Mouse (Mus musculus) forebrain, postnatal 0 days (tissue): ENCODE data around the gene Btbd9. TPM values are rescaled to one million over a fixed set of nuclear protein-coding genes. Genes with fewer than 3 reads are reported as not detected.

Source experiments
- ATAC-seq: fragments of 200-750 bp; cut with Nextera tagmentation; 2 replicates; pipeline ENCODE4 v1.8.0; 2017; ENCODE audit warnings: mild to moderate bottlenecking, moderate library complexity
- DNase-seq: peaks from one replicate; pipeline ENCODE4 v3.0.0-alpha.2; 2015
- H3K27ac ChIP-seq: fragments of 300-500 bp; sonication (generic); 2 replicates; pipeline ENCODE4 v1.5.1; 2014; ENCODE audit warnings: low read depth, mild to moderate bottlenecking, antibody characterized with exemption, low read length, moderate library complexity, mixed read lengths
- H3K27me3 ChIP-seq: fragments of 300-500 bp; sonication (generic); 2 replicates; pipeline ENCODE4 v1.6.1; 2014; ENCODE audit warnings: mild to moderate bottlenecking, low read length, mixed read lengths; ENCODE audit not compliant: insufficient read depth
- H3K36me3 ChIP-seq: fragments of 300-500 bp; sonication (generic); 2 replicates; pipeline ENCODE4 v1.6.1; 2014; ENCODE audit warnings: mild to moderate bottlenecking, moderate library complexity; ENCODE audit not compliant: insufficient read depth
- H3K4me1 ChIP-seq: fragments of 300-500 bp; sonication (generic); 2 replicates; pipeline ENCODE4 v1.6.1; 2014; ENCODE audit warnings: antibody characterized with exemption; ENCODE audit not compliant: insufficient read depth
- H3K4me2 ChIP-seq: fragments of 300-500 bp; sonication (generic); 2 replicates; pipeline ENCODE4 v1.6.1; 2014; ENCODE audit warnings: low read depth, mild to moderate bottlenecking, moderate library complexity
- H3K4me3 ChIP-seq: fragments of 300-500 bp; sonication (generic); 2 replicates; pipeline ENCODE4 v1.5.1; 2014; ENCODE audit warnings: low read depth, low read length, mixed read lengths
- H3K9ac ChIP-seq: fragments of 300-500 bp; sonication (generic); 2 replicates; pipeline ENCODE4 v1.6.1; 2014; ENCODE audit warnings: mild to moderate bottlenecking
- H3K9me3 ChIP-seq: fragments of 300-500 bp; sonication (generic); 2 replicates; pipeline ENCODE4 v1.6.1; 2016; ENCODE audit warnings: low read length
- CTCF ChIP-seq: sonication (generic); IDR thresholded peaks from 2 replicates; pipeline ENCODE4 v1.5.1; 2016; ENCODE audit warnings: antibody characterized with exemption, control low read depth, low read depth
- WGBS: fragments of 180-500 bp; shearing (Covaris S2); extraction: QIAGEN DNeasy Blood & Tissue Kit; methylation state at CpG from one replicate; pipeline ENCODE4 v1.1.7; 2014; 5-methylcytosine and 5-hydroxymethylcytosine counted together
- polyA plus RNA-seq: library from polyadenylated mRNA; unstranded; fragments of >200 nt; fragmentation: Nextera tagmentation; extraction: Ambion mirVana; gene quantifications from 2 replicates; pipeline ENCODE4 v1.2.1, GENCODE M21; 2015
- total RNA-seq: library from RNA; depleted of rRNA; stranded (reverse); fragments of >200 nt; gene quantifications from 2 replicates; pipeline ENCODE4 v1.2.3, GENCODE M21; 2014

Btbd9 gene
- total and polyA plus RNA-seq, 2 experiments from 2014 or later = 63.6 to 149 TPM

- H3K9ac ChIP-seq = no peak overlapping the region
- DNase-seq (no peak), ATAC-seq (no peak)
- no peak overlapping the region for H3K4me3 ChIP-seq
- no peak overlapping the region for H3K4me2 ChIP-seq
- H3K36me3 ChIP-seq = no peaks in the 10 kb centered on the region
- WGBS = 35% methylated on average over 9 of the region's 9 CpGs
- H3K9me3 ChIP-seq = no peaks in the 10 kb centered on the region
- no peak overlapping the region for H3K27ac ChIP-seq
- H3K27me3 ChIP-seq = no peaks in the 10 kb centered on the region
- no peak for TF ChIP-seq CTCF
- peaks cover 17% of the 10 kb centered on the region; the same call in 1 of the 2 replicates for H3K4me1 ChIP-seq
These were observed 232.4 kb downstream of the Btbd9 start for GRCm38 (mm10) chr17:30343701-30344473.

- no peak for ATAC-seq
- TF ChIP-seq CTCF = no peak
- DNase-seq = no peak
- Histone ChIP-seq H3K4me3 (no peak overlapping the region), H3K27ac (no peak overlapping the region), H3K4me1 (peaks cover 7% of the 10 kb centered on the region; the same call in 1 of the 2 replicates), H3K27me3 (no peaks in the 10 kb centered on the region), H3K9me3 (no peaks in the 10 kb centered on the region), H3K4me2 (no peak overlapping the region), H3K36me3 (no peaks in the 10 kb centered on the region), H3K9ac (no peak overlapping the region)
- WGBS = 83% methylated on average over 6 of the region's 6 CpGs
These were observed 234.7 kb downstream of the Btbd9 start for GRCm38 (mm10) chr17:30341556-30341955.

- no peaks in the 10 kb centered on the region for H3K27me3 ChIP-seq
- no peaks in the 10 kb centered on the region for H3K36me3 ChIP-seq
- TF ChIP-seq CTCF = no peak
- ATAC-seq = peak; percentile 20; the same call in 1 of the 2 replicates
- 62% methylated on average over 13 of the region's 13 CpGs for WGBS
- no peak overlapping the region for H3K9ac ChIP-seq
- no peak overlapping the region for H3K4me2 ChIP-seq
- H3K9me3 ChIP-seq = no peaks in the 10 kb centered on the region
- peaks cover 7% of the 10 kb centered on the region; the same call in 1 of the 2 replicates for H3K4me1 ChIP-seq
- H3K27ac ChIP-seq = no peak overlapping the region
- no peak overlapping the region for H3K4me3 ChIP-seq
- DNase-seq = peak; percentile 16
These were observed 235.7 kb downstream of the Btbd9 start for GRCm38 (mm10) chr17:30340495-30341126.

GRCm38 (mm10) chr17:30339317-30339716 is 237.0 kb downstream of the Btbd9 start:
- H3K36me3 ChIP-seq = no peaks in the 10 kb centered on the region
- ATAC-seq (no peak), DNase-seq (no peak)
- H3K9ac ChIP-seq = no peak overlapping the region
- TF ChIP-seq CTCF = no peak
- no peaks in the 10 kb centered on the region for H3K9me3 ChIP-seq
- no peak overlapping the region for H3K27ac ChIP-seq
- H3K4me3 ChIP-seq = no peak overlapping the region
- 97% methylated on average over 5 of the region's 5 CpGs for WGBS
- H3K4me1 ChIP-seq = peaks cover 5% of the 10 kb centered on the region; the same call in 1 of the 2 replicates
- no peak overlapping the region for H3K4me2 ChIP-seq
- H3K27me3 ChIP-seq = no peaks in the 10 kb centered on the region

GRCm38 (mm10) chr17:30336816-30337215 is 239.5 kb downstream of the Btbd9 start:
- Histone ChIP-seq H3K4me2 (no peak overlapping the region), H3K27me3 (no peaks in the 10 kb centered on the region), H3K4me3 (no peak overlapping the region), H3K4me1 (no peaks in the 10 kb centered on the region), H3K9ac (no peak overlapping the region), H3K36me3 (no peaks in the 10 kb centered on the region), H3K9me3 (no peaks in the 10 kb centered on the region), H3K27ac (no peak overlapping the region)
- DNase-seq (no peak), ATAC-seq (no peak)
- TF ChIP-seq CTCF = no peak
- WGBS = 57% methylated on average over 7 of the region's 7 CpGs

GRCm38 (mm10) chr17:30336280-30336679 is 240.0 kb downstream of the Btbd9 start:
- Histone ChIP-seq H3K36me3 (no peaks in the 10 kb centered on the region), H3K4me3 (no peak overlapping the region), H3K4me1 (no peaks in the 10 kb centered on the region), H3K4me2 (no peak overlapping the region), H3K9ac (no peak overlapping the region), H3K27ac (no peak overlapping the region), H3K9me3 (no peaks in the 10 kb centered on the region), H3K27me3 (no peaks in the 10 kb centered on the region)
- 67% methylated on average over 5 of the region's 5 CpGs for WGBS
- ATAC-seq (no peak), DNase-seq (no peak)
- TF ChIP-seq CTCF = no peak

- no peak overlapping the region for H3K27ac ChIP-seq
- WGBS = 79% methylated on average over 8 of the region's 8 CpGs
These were observed 240.5 kb downstream of the Btbd9 start for GRCm38 (mm10) chr17:30335746-30336145.

More at GRCm38 (mm10) chr17:30335746-30336145, 240.5 kb downstream of the Btbd9 start:
- H3K36me3 ChIP-seq = no peaks in the 10 kb centered on the region
- H3K9me3 ChIP-seq = no peaks in the 10 kb centered on the region
- DNase-seq (no peak), ATAC-seq (no peak)
- no peaks in the 10 kb centered on the region for H3K4me1 ChIP-seq
- H3K9ac ChIP-seq = no peak overlapping the region
- no peaks in the 10 kb centered on the region for H3K27me3 ChIP-seq
- no peak overlapping the region for H3K4me3 ChIP-seq
- TF ChIP-seq CTCF = no peak
- H3K4me2 ChIP-seq = no peak overlapping the region
